Mouse (Mus musculus) cerebellum, postnatal 25 days (tissue): Measurements from ENCODE around the gene Ranbp17.
A peak's percentile ranks its signal among the peaks of the same experiment; 100 is the strongest.

Experiments
- DNase-seq, 2 experiments: peaks; one replicate each; pipeline ENCODE4 v3.0.0; 2021; ENCODE audit warnings: mixed read lengths in 2 of 2

Gene Ranbp17

DNA sequence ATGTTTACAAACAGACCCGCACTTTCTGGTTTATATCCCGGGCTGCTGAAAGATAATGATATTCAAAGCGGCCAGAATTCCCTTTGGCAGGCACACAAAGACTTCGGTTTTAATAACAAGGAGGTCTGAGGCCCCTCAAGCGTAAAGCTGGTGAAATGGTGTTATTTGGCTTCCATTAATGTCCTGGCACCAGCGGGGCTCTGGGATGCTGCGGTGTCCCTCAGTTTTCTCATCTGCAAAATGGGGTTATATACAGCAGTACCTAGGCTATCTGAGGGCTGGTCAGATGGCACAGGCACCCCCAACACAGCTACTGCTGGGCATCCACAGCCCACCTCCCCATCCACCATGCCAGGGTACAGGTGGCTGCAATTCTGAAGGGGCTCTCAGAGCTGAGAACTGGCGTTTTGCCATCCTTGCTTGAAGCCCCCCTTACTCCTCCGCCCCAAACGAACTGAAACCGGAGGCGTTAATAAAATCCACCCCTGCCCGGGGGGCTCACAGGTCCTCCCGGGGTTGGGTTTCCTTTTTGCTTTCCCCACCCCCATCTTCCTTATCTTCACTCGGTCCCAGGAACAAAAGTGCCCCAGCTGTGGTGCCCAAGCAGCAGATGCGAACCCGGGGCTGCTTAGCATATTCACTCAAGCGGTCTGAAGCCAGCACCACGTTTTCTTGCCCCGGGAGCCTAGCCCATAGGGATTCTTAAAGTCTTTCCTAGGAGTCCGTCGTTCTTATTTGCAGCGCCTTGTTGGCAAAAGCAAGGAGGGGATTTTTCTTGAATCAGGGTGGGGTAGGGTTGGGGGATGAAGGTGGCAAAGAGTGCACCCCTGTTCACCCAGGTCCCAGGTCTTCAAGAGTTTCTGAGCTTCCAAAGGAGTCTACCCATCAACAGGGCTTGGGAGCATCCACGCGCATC lies 317.8 kb downstream of the Ranbp17 start:
- peak in 1 of 2 experiments; percentile 28 for DNase-seq

DNA sequence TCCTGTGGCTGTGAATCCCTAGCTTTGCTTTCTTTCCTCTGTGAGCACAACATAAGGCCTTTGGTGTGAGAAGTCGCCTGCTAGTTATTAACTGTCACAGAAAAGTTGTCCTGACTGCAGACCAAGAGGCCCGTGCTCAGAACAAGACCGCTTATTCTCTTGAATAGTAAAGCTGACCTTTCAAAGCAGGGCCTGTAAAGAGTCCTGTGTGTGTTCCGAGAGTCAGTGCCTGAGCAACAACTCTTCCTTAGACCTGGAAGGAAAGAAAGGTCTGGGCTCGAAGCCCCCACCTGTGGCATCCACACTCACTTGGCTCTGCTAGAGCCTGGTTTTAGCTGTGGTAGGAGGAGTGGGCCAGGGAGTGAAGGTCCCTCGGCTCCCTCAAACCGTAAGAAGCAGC lies 318.5 kb downstream of the Ranbp17 start:
- no peak for DNase-seq

DNA sequence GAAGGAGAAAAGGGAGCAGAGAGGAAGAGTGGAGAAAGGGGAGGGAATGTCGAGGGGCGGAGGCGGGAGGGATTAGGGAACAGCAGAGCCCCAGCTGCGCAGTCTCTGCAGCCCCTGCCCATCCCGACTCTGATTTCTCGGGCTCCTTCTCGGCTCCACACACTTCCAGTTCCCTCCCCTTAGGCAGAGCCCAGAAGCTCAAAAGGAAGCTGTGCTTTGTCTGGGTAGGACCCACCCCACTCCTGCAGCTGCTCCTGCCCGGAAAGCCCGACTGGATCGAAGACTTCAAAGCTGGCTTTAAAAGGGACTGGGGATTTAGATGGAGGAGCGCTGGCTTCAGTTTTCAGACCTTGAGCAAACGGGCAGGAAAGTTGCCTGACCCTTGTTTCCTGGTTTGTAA lies 319.9 kb downstream of the Ranbp17 start:
- no peak for DNase-seq

DNA sequence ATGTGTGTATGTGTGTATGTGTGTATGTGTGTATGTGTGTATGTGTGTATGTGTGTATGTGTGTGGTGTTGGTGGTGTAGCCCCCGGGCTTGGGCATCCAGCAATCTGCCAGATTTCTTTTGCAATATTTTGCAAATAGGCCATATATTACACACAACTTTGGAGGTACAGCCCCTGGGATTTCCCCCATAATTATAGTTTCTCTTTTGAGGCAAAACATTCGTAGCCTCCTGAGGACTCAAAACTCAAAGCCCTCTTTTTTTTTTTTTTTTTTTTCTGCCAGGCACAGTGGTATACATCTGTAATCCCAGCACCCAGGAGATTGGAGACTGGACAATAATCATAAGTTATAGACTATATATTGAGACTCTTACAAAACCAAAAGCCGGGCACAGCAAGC lies 331.7 kb downstream of the Ranbp17 start:
- DNase-seq: no peak

DNA sequence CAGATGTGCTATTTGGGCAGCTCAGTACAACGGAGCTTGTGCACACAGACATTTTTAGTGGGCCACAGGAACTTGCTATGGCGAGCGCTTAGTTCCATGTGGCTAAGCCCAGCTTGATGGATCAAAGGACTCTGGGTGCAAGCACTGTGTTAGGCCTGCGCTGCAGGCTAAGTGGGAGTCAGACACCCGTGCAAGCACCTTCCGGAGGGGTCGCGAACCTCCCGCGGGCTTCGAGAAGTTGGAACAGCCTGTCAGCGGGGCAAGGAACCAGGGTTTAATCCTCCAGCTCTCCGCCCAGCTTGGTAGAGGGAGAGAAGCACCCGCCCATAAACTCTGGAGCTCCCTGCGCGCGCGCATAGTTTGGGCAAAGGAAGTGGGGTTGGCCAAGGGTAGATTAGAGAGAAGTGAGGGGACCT lies 332.8 kb downstream of the Ranbp17 start:
- peak in 1 of 2 experiments; percentile 13 for DNase-seq

DNA sequence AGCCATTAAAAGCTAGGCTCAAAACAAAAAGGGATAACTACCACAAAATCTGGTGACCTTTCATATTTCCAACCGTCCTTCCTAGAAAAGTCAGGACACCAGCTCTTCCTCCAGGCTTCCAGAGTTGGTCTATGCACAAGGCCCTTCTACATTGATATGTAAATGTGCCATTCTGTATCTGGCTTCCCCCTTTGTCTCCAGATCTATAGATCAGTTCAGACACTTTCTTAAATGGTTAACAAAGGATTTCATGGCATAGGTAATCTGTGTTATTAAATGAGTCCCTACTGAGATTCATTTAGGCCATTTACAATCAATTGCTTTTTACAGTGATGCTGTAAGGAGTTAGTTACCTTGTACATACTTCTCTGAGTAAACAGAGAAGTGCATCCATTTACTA lies 333.7 kb downstream of the Ranbp17 start:
- DNase-seq: no peak

DNA sequence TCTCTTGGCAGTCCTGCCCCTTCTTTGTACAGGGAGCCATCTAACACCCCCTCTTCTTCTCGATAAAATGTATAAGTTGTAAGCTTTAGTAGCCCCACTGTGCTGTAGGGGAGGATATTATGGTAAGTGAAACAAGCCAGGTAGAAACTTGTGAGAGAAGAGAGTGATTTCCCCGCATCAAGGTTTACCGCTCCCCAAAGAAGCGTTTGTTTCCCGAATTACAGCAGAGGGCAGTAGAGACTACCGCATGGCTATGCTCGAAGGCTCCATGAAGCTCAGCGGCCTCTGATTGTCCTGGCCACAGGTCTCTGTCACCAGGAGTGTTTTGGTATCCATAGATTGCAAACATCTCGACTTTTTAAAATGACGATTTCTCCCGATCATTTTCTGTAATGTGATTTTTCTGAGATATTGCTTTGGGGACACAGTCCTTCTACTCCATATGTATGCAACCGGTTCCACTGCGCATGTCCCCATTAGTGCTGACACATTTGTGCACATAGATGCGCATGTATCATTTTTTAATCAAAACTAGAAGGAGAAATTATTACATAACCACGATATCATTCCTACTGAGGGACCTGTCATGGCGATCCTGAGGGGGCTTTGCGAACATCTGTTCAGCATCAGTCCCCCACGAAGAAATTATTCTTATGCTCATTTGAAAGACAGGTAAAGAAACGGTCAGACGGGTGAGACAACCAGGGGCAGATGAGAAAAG lies 336.9 kb downstream of the Ranbp17 start:
- peak; percentile 65 to 77 for DNase-seq

DNA sequence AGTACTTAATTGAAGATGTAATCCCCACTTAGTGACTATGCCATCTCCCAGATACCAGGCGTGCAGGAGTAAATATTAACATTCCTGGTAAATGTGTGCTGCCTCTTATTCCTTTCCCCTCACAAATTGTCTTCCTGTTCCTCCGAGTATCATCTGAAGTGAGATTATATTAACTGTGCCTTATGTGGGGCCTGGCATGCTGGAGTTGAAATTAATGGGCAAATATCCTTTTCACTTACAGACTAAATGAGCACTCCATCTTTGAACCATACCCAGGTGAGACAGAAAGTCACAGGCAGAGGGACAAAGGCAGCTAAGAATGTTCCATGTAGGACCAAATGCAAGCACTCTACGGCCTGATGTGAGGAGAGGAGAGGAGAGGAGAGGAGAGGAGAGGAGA lies 337.8 kb downstream of the Ranbp17 start:
- no peak for DNase-seq

DNA sequence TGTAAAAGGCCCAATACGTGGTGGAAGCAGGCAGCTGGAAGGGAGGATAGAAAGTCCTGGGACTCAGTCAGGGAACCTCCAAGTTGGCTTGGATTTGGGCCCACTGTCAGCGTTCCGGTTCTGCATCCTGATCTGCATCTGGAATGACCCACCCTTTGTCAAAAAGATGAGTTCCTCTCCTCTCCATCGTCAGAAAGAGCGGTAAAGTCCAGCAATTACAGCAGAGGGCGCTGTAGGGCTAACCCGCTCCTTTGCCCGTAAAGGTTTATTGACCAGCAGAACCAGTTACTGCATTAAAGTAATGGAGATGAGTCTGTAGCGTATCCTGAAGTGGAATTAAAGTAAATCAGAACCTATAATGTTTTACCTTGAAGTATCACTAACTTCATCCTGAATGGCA lies 343.1 kb downstream of the Ranbp17 start:
- DNase-seq: peak; percentile 69 to 80

DNA sequence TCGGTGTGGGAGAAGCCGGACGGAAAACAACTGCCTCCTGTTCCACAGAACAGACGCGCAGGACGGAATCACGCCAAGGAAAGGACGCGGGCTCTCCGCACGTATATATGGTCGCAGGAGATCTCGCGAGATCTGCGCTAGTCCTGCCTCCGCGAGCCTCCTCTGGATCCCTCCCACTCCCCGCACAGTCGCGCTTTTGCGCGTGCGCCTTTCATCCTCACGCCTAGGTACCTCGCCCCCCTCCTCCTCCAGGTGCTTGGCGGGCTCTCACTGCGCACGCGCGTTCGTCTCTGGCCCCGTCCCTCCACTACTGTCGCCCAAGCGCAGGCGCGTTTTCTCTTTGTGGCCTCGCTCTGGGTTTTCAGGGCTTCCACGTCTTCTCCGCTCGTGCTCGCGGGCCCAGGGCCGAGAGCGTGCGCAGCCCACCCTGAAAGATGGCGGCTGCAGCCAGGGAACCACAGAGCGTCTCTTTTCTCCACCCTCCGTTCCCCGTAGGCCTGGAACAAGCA lies 350.5 kb downstream of the Ranbp17 start, which contains the start of gene Npm1:
Gene Npm1 (minus strand): TSS at position 209 of the 509 bp plus-strand sequence.
- DNase-seq: peak; percentile 99 to 100

DNA sequence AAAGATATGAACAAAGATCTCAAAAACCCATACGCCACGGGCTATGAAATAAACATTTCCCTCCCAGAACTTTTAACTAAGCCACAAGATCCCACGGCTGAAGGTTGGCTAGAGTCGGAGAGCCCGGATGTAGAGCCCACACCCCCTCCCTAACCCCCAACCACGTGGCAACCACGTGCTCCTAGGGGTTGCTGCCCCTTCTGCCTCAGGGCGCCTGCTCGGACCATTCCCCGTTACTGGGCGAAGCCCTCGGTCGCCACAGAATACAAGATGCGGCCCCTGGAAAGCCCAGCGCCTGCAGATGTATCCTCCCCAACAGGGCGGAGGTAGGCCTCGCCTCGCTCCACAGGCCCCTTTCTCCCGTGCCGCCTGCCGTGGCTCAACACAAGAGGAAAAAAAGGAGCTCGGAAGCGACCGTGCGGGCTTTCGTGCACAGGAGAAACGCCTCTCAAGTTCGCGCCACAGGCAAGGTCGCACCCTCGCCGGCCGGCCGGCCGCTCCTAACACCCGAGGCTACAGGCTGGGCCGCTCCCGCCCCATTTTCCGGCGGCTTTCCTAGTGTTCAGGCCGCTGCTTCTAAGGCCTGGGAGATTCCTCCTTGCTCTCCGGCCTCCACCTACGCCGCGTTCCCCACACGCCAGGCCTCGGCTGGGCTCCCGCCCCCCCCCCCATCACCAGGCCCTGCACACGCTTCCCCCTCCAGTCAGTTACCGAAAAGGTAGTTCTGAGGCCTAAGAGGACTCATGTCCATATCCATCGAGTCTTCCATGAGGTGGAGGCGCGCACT lies 351.1 kb downstream of the Ranbp17 start:
- peak in 1 of 2 experiments; percentile 67 for DNase-seq
